Mouse (Mus musculus) cerebellum, adult (tissue): ENCODE data around the gene Oasl2.
"Not testable (repeated sequence)": the region's sequence is repeated elsewhere in the genome, so short reads cannot be mapped to it uniquely, and the experiment has no call there.

ENCODE experiments used
- ATAC-seq: cut with Nextera tagmentation; 2 replicates; pipeline ENCODE4 v1.9.2; 2017; ENCODE audit warnings: mild to moderate bottlenecking, moderate library complexity, mixed read lengths; ENCODE audit not compliant: insufficient number of reproducible peaks, low FRiP score, low TSS enrichment

Gene Oasl2

GRCm38 (mm10) chr5:114896688-114897373 is at the start of gene Oasl2:
Gene Oasl2 (plus strand): TSS chr5:114896936.
- ATAC-seq, result no peak

- no peak for ATAC-seq
These were observed 45.0 kb upstream of the Oasl2 start for GRCm38 (mm10) chr5:114851565-114852236.

- not testable (repeated sequence) for ATAC-seq
These were observed 43.4 kb upstream of the Oasl2 start, which contains the start of gene 4930519G04Rik for GRCm38 (mm10) chr5:114853364-114853763. Gene 4930519G04Rik (plus strand): TSS chr5:114853664.

- no peak for ATAC-seq
These were observed 38.2 kb upstream of the Oasl2 start, which contains the start of gene Gm9936 for GRCm38 (mm10) chr5:114858582-114858981. Gene Gm9936 (minus strand): TSS chr5:114858682.

GRCm38 (mm10) chr5:114859253-114859652 is 37.5 kb upstream of the Oasl2 start:
- peak; percentile 45; the same call in 1 of the 2 replicates for ATAC-seq

- no peak for ATAC-seq
These were observed 35.0 kb upstream of the Oasl2 start for GRCm38 (mm10) chr5:114861730-114862129.

- ATAC-seq, result no peak
These were observed 31.9 kb upstream of the Oasl2 start for GRCm38 (mm10) chr5:114864813-114865212.

- no peak for ATAC-seq
These were observed 31.5 kb upstream of the Oasl2 start for GRCm38 (mm10) chr5:114865279-114865678.

GRCm38 (mm10) chr5:114875858-114876257 is 20.9 kb upstream of the Oasl2 start:
- ATAC-seq, result no peak

GRCm38 (mm10) chr5:114876331-114876730 is 20.4 kb upstream of the Oasl2 start:
- no peak for ATAC-seq

GRCm38 (mm10) chr5:114877487-114877886 is 19.2 kb upstream of the Oasl2 start:
- ATAC-seq, result no peak

GRCm38 (mm10) chr5:114879399-114879798 is 17.3 kb upstream of the Oasl2 start:
- no peak for ATAC-seq

GRCm38 (mm10) chr5:114882319-114882718 is 14.4 kb upstream of the Oasl2 start:
- ATAC-seq, result not testable (repeated sequence)

- no peak for ATAC-seq
These were observed 13.7 kb upstream of the Oasl2 start for GRCm38 (mm10) chr5:114883022-114883421.

- ATAC-seq, result no peak
These were observed 9.9 kb upstream of the Oasl2 start for GRCm38 (mm10) chr5:114886801-114887200.

GRCm38 (mm10) chr5:114888995-114889394 is 7.7 kb upstream of the Oasl2 start:
- ATAC-seq, result no peak

- no peak for ATAC-seq
These were observed 1.2 kb upstream of the Oasl2 start for GRCm38 (mm10) chr5:114895542-114895941.

- ATAC-seq, result no peak
These were observed 648 bp downstream of the Oasl2 start for GRCm38 (mm10) chr5:114897374-114897793.

GRCm38 (mm10) chr5:114898857-114899256 is 2.1 kb downstream of the Oasl2 start:
- ATAC-seq, result no peak

GRCm38 (mm10) chr5:114902413-114902812 is 5.7 kb downstream of the Oasl2 start:
- ATAC-seq, result no peak

GRCm38 (mm10) chr5:114908598-114909305 is 12.0 kb downstream of the Oasl2 start:
- no peak for ATAC-seq
